Mouse (Mus musculus): Measurements from ENCODE around the gene Tenm4. TPM values are rescaled to one million over a fixed set of nuclear protein-coding genes. Genes with fewer than 3 reads are reported as not detected.

Tenm4 gene
- polyA plus RNA-seq, 1 experiment from 2014 or later: 28.1 TPM

- no peak overlapping the region for H3K9ac ChIP-seq (replicated peaks; ENCODE audit: low read length)
- no peaks in the 10 kb centered on the region for H3K36me3 ChIP-seq (replicated peaks; ENCODE audit: control insufficient read depth, insufficient read depth, low read depth, low read length)
- WGBS: 66% methylated on average over 11 of the region's 11 CpGs
- no peaks in the 10 kb centered on the region for H3K9me3 ChIP-seq (replicated peaks; ENCODE audit: control insufficient read depth, low read length)
- no peak overlapping the region for H3K4me2 ChIP-seq (ENCODE audit: low read depth, low read length)
- H3K27me3 ChIP-seq (ENCODE audit: control insufficient read depth, insufficient read depth, low read length): no peaks in the 10 kb centered on the region
- ATAC-seq (replicated peaks; ENCODE audit: insufficient number of reproducible peaks, low FRiP score, low TSS enrichment, low read depth) (no peak), DNase-seq (ENCODE audit: low spot score) (no peak)
- H3K4me3 ChIP-seq (ENCODE audit: low read depth, low read length): no peak overlapping the region
- H3K4me1 ChIP-seq (ENCODE audit: control insufficient read depth, insufficient read depth, low read length): no peaks in the 10 kb centered on the region; the same call in 1 of the 2 replicates
- H3K27ac ChIP-seq (replicated peaks; ENCODE audit: low read depth, low read length): no peak overlapping the region
Observed at GRCm38 (mm10) chr7:96502321-96502973, 331.4 kb downstream of the Tenm4 start.

GRCm38 (mm10) chr7:96505538-96505937 lies 334.5 kb downstream of the Tenm4 start:
- no peaks in the 10 kb centered on the region for H3K27me3 ChIP-seq (ENCODE audit: control insufficient read depth, insufficient read depth, low read length)
- no peak overlapping the region for H3K9ac ChIP-seq (replicated peaks; ENCODE audit: low read length)
- H3K4me2 ChIP-seq (ENCODE audit: low read depth, low read length): no peak overlapping the region
- ATAC-seq (replicated peaks; ENCODE audit: insufficient number of reproducible peaks, low FRiP score, low TSS enrichment, low read depth) (no peak), DNase-seq (ENCODE audit: low spot score) (no peak)
- no peak overlapping the region for H3K27ac ChIP-seq (replicated peaks; ENCODE audit: low read depth, low read length)
- no peaks in the 10 kb centered on the region; the same call in 1 of the 2 replicates for H3K4me1 ChIP-seq (ENCODE audit: control insufficient read depth, insufficient read depth, low read length)
- no peak overlapping the region for H3K4me3 ChIP-seq (ENCODE audit: low read depth, low read length)
- no peaks in the 10 kb centered on the region for H3K36me3 ChIP-seq (replicated peaks; ENCODE audit: control insufficient read depth, insufficient read depth, low read depth, low read length)
- 66% methylated on average over 6 of the region's 6 CpGs for WGBS
- H3K9me3 ChIP-seq (replicated peaks; ENCODE audit: control insufficient read depth, low read length): no peaks in the 10 kb centered on the region

- Histone ChIP-seq H3K27ac (replicated peaks; ENCODE audit: low read depth, low read length) (no peak overlapping the region), H3K9me3 (replicated peaks; ENCODE audit: control insufficient read depth, low read length) (no peaks in the 10 kb centered on the region), H3K4me1 (ENCODE audit: control insufficient read depth, insufficient read depth, low read length) (no peaks in the 10 kb centered on the region; the same call in 1 of the 2 replicates), H3K9ac (replicated peaks; ENCODE audit: low read length) (no peak overlapping the region), H3K36me3 (replicated peaks; ENCODE audit: control insufficient read depth, insufficient read depth, low read depth, low read length) (no peaks in the 10 kb centered on the region), H3K4me2 (ENCODE audit: low read depth, low read length) (no peak overlapping the region), H3K27me3 (ENCODE audit: control insufficient read depth, insufficient read depth, low read length) (no peaks in the 10 kb centered on the region), H3K4me3 (ENCODE audit: low read depth, low read length) (no peak overlapping the region)
- ATAC-seq (replicated peaks; ENCODE audit: insufficient number of reproducible peaks, low FRiP score, low TSS enrichment, low read depth) (no peak), DNase-seq (ENCODE audit: low spot score) (no peak)
- 86% methylated on average over 8 of the region's 8 CpGs for WGBS
Observed at GRCm38 (mm10) chr7:96507046-96507445, 336.0 kb downstream of the Tenm4 start.

GRCm38 (mm10) chr7:96510396-96510795 lies 339.4 kb downstream of the Tenm4 start:
- Histone ChIP-seq H3K9ac (replicated peaks; ENCODE audit: low read length) (no peak overlapping the region), H3K27me3 (ENCODE audit: control insufficient read depth, insufficient read depth, low read length) (no peaks in the 10 kb centered on the region), H3K4me2 (ENCODE audit: low read depth, low read length) (no peak overlapping the region), H3K4me1 (ENCODE audit: control insufficient read depth, insufficient read depth, low read length) (no peaks in the 10 kb centered on the region), H3K36me3 (replicated peaks; ENCODE audit: control insufficient read depth, insufficient read depth, low read depth, low read length) (no peaks in the 10 kb centered on the region), H3K27ac (replicated peaks; ENCODE audit: low read depth, low read length) (no peak overlapping the region), H3K9me3 (replicated peaks; ENCODE audit: control insufficient read depth, low read length) (no peaks in the 10 kb centered on the region), H3K4me3 (ENCODE audit: low read depth, low read length) (no peak overlapping the region)
- no peak for ATAC-seq (replicated peaks; ENCODE audit: insufficient number of reproducible peaks, low FRiP score, low TSS enrichment, low read depth)
- WGBS: 84% methylated on average over 5 of the region's 5 CpGs
- DNase-seq (ENCODE audit: low spot score): no peak

- Histone ChIP-seq H3K27ac (replicated peaks; ENCODE audit: low read depth, low read length) (no peak overlapping the region), H3K4me2 (ENCODE audit: low read depth, low read length) (no peak overlapping the region), H3K9me3 (replicated peaks; ENCODE audit: control insufficient read depth, low read length) (no peaks in the 10 kb centered on the region), H3K4me3 (ENCODE audit: low read depth, low read length) (no peak overlapping the region), H3K36me3 (replicated peaks; ENCODE audit: control insufficient read depth, insufficient read depth, low read depth, low read length) (no peaks in the 10 kb centered on the region), H3K27me3 (ENCODE audit: control insufficient read depth, insufficient read depth, low read length) (no peaks in the 10 kb centered on the region), H3K4me1 (ENCODE audit: control insufficient read depth, insufficient read depth, low read length) (no peaks in the 10 kb centered on the region), H3K9ac (replicated peaks; ENCODE audit: low read length) (no peak overlapping the region)
- DNase-seq (ENCODE audit: low spot score) (no peak), ATAC-seq (replicated peaks; ENCODE audit: insufficient number of reproducible peaks, low FRiP score, low TSS enrichment, low read depth) (no peak)
- WGBS: 82% methylated on average over 7 of the region's 7 CpGs
Observed at GRCm38 (mm10) chr7:96511018-96511609, 340.1 kb downstream of the Tenm4 start.

GRCm38 (mm10) chr7:96511953-96512511 lies 341.0 kb downstream of the Tenm4 start:
- WGBS: 78% methylated on average over 14 of the region's 14 CpGs

GRCm38 (mm10) chr7:96519216-96519615 lies 348.2 kb downstream of the Tenm4 start:
- H3K27me3 ChIP-seq (ENCODE audit: control insufficient read depth, insufficient read depth, low read length): no peaks in the 10 kb centered on the region
- no peak overlapping the region for H3K9ac ChIP-seq (replicated peaks; ENCODE audit: low read length)
- WGBS: 0% methylated on average over 2 of the region's 2 CpGs
- no peak overlapping the region for H3K4me2 ChIP-seq (ENCODE audit: low read depth, low read length)
- no peak overlapping the region for H3K4me3 ChIP-seq (ENCODE audit: low read depth, low read length)
- peak; percentile 73 for DNase-seq (ENCODE audit: low spot score)
- H3K27ac ChIP-seq (replicated peaks; ENCODE audit: low read depth, low read length): no peak overlapping the region
- H3K9me3 ChIP-seq (replicated peaks; ENCODE audit: control insufficient read depth, low read length): no peaks in the 10 kb centered on the region
- no peaks in the 10 kb centered on the region for H3K36me3 ChIP-seq (replicated peaks; ENCODE audit: control insufficient read depth, insufficient read depth, low read depth, low read length)
- 0 out of 2 replicates have a peak, but pooled peaks have one; percentile 8 for ATAC-seq (replicated peaks; ENCODE audit: insufficient number of reproducible peaks, low FRiP score, low TSS enrichment, low read depth)
- no peaks in the 10 kb centered on the region for H3K4me1 ChIP-seq (ENCODE audit: control insufficient read depth, insufficient read depth, low read length)

More at GRCm38 (mm10) chr7:96511953-96512511, 341.0 kb downstream of the Tenm4 start:
- DNase-seq (ENCODE audit: low spot score): no peak
- Histone ChIP-seq H3K27me3 (ENCODE audit: control insufficient read depth, insufficient read depth, low read length) (no peaks in the 10 kb centered on the region), H3K36me3 (replicated peaks; ENCODE audit: control insufficient read depth, insufficient read depth, low read depth, low read length) (no peaks in the 10 kb centered on the region), H3K4me3 (ENCODE audit: low read depth, low read length) (no peak overlapping the region), H3K4me2 (ENCODE audit: low read depth, low read length) (no peak overlapping the region), H3K4me1 (ENCODE audit: control insufficient read depth, insufficient read depth, low read length) (no peaks in the 10 kb centered on the region), H3K9me3 (replicated peaks; ENCODE audit: control insufficient read depth, low read length) (no peaks in the 10 kb centered on the region), H3K9ac (replicated peaks; ENCODE audit: low read length) (no peak overlapping the region), H3K27ac (replicated peaks; ENCODE audit: low read depth, low read length) (no peak overlapping the region)
- ATAC-seq (replicated peaks; ENCODE audit: insufficient number of reproducible peaks, low FRiP score, low TSS enrichment, low read depth): 0 out of 2 replicates have a peak, but pooled peaks have one; percentile 17

GRCm38 (mm10) chr7:96521956-96522355 lies 350.9 kb downstream of the Tenm4 start:
- WGBS: 69% methylated on average over 7 of the region's 7 CpGs
- H3K27ac ChIP-seq (replicated peaks; ENCODE audit: low read depth, low read length): no peak overlapping the region
- no peaks in the 10 kb centered on the region for H3K4me1 ChIP-seq (ENCODE audit: control insufficient read depth, insufficient read depth, low read length)

More at GRCm38 (mm10) chr7:96521956-96522355, 350.9 kb downstream of the Tenm4 start:
- DNase-seq (ENCODE audit: low spot score) (no peak), ATAC-seq (replicated peaks; ENCODE audit: insufficient number of reproducible peaks, low FRiP score, low TSS enrichment, low read depth) (no peak)
- no peaks in the 10 kb centered on the region for H3K27me3 ChIP-seq (ENCODE audit: control insufficient read depth, insufficient read depth, low read length)
- no peak overlapping the region for H3K4me3 ChIP-seq (ENCODE audit: low read depth, low read length)
- H3K36me3 ChIP-seq (replicated peaks; ENCODE audit: control insufficient read depth, insufficient read depth, low read depth, low read length): no peaks in the 10 kb centered on the region
- no peak overlapping the region for H3K4me2 ChIP-seq (ENCODE audit: low read depth, low read length)
- no peak overlapping the region for H3K9ac ChIP-seq (replicated peaks; ENCODE audit: low read length)
- H3K9me3 ChIP-seq (replicated peaks; ENCODE audit: control insufficient read depth, low read length): no peaks in the 10 kb centered on the region

Data from embryonic facial prominence, embryonic 11.5 days (tissue).